Mouse (Mus musculus) urinary bladder, adult 18-20 months (tissue): ENCODE results near the gene Efna3.

Experiments
- DNase-seq, 2 experiments: peaks; one replicate each; pipeline ENCODE4 v3.0.0; 2022; ENCODE audit warnings: low spot score in 2 of 2, mixed read lengths in 2 of 2

Gene Efna3

DNA sequence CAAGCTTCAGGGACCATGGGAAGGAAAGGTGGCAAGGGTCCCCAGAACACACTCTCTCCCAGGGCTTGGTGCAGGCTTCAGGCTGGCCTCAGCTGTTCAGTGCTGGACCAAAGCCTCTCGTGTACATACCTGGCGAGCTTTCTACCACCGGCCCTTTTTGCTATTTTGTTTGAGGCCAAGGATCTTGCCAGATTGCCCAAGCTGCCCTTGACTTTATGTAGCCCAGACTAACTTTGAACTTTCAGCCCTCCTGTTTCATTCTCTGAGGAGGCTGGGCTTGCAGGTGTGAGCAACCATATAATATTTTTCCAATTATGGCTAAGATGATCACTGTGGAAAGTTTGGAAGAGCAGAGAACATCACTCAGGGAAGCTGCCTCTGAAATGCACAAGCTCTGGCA, 38.5 kb downstream of the Efna3 start:
- DNase-seq = no peak

GRCm38 (mm10) chr3:89282291-89282643, 40.5 kb downstream of the Efna3 start:
- DNase-seq = no peak

DNA sequence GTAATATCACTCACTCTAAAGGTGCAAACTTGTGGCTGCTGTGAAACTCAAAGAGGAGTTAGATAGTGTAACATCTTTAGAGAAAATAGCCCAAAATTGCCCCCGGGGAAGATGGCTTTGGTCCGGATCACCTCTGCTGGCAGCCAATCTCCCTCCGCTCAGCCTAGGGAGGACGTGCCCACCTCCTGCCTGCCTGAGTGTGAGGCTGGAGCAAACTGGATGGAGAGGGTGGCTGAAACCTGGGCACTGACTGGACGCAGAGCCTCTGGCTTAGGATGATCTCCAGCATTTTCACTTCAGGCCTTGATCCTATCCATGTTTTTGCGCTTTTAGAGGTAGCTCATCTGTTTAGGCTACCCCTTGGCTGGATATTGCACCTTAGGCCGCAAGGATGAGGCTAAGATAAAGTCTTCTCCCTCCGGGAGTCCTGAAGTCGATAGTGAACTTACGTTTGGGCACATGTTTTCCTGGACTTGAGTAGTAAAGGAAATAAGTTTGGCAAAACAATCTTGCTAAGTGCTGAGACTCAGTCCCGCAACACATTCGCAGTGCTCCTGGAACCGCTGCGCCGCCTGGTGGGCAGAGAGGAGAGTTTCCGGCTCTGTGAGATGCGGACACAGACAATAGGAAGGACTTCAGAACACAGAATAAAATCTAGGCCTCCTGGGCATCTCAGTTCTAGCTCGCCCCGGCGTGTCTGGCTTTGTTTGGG, 41.0 kb downstream of the Efna3 start:
- DNase-seq = peak; percentile 81 to 82

DNA sequence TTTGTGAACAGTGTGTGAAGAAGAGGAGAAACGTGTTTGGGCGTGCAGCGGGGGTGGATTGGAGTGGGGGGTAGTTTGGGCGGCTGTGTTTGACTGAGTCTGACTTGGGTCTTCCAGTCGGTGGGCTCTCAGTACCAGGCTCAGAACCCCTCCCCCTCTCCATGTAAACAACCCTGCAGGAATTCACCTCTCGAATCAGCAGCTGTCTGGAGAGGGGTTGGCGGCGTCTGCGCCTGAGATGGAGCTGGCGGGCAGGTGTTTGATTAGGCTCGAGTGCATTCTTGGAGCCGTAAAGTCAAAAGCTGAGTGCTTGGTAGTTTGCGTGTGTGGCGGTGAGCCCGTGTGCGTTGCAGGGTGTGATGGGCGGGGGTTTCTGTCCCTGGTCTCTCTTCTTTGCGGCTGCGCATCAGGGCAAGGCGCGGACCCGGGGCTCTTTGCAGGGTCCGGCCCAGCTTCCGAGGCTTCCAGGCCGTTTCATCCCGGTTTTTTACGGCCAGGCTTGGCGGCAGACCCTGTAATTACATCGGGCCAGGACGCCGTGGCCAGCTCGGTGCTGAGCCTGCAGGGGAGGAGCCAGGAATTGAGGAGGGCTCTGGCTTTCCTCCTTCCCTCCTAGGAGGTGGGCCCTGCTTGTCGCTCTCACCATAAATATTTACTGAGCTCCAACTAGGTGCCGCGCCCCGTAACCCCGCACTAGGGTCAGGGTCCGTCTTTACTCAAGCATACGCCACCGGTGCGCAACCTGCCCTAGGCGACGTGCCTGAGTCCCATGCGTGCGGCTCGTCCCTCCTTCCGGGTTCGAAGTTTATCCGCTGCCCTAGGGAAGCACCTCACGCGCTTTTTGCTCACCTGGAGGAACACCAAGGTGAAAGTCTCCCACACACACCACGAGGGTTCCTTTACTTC, 41.9 kb downstream of the Efna3 start, which contains the start of gene Efna1:
Gene Efna1 (minus strand): TSS at position 537 of the 906 bp plus-strand sequence.
- DNase-seq = peak; percentile 69 to 72

DNA sequence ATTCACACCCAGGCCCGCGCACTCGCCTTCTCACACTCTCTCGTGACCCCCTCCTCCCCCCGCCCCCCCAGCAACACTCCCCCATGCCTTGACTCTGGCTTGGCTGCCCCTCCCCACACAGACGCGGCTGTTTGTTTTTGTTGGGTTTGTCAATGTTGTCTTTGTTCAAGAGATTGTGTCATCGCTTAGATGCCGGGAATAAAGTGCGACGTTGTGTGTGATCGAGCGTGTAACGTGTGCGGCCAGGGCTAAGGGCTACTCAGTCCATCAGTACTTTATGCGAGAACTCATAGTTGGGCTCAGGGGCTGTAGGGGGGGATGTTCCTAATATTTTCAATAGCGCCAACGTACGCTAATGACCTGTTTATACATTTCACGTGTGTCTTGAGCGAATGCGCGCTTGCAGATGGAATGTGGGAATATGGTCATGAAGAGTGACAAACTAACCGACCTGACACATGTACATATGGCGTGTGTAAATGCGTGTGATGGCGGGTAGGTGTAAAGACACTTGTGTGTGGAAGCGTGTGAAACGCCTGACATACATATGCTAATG, 42.6 kb downstream of the Efna3 start:
- peak in 1 of 2 experiments; percentile 29 for DNase-seq

DNA sequence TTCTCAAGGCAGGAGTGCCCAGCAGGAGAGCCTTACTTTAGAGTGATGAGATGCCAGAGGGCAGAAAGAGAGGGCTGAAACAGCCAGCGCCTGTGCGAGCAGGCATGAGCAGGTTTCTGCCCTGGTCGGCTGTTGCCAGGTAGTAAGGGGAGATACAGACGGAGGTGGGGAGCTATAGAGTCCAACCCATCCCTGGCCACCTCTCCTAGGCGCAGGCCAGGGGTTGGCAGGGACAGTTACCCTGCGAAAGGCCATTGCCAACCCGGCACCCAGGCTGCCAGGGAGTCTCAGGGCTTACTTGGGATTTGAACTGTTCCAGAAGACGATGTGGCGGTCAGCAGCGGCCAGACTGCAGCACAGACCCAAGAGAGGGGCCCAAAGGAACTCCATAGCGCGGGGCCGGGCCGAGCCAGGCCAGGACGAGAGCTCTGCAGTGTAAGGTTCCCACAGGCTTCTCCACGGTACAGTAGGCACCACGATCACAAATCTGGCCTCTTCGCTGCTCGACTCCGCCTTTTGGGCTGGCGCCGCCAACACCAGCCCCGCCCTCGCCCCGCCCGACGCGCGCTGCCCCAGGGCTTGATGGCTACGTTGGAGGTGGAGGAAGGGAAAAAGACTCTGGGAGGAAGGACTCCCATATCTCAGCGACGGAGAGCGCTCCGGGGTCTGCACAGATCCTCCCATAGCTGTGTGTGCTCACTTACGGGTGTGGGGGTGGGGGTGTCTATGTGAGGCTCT, 43.4 kb downstream of the Efna3 start:
- DNase-seq = peak; percentile 82 to 87

GRCm38 (mm10) chr3:89278643-89279042, 44.1 kb downstream of the Efna3 start:
- DNase-seq = no peak

- peak in 1 of 2 experiments; percentile 44 for DNase-seq
Observed at GRCm38 (mm10) chr3:89278107-89278506, 44.7 kb downstream of the Efna3 start.

DNA sequence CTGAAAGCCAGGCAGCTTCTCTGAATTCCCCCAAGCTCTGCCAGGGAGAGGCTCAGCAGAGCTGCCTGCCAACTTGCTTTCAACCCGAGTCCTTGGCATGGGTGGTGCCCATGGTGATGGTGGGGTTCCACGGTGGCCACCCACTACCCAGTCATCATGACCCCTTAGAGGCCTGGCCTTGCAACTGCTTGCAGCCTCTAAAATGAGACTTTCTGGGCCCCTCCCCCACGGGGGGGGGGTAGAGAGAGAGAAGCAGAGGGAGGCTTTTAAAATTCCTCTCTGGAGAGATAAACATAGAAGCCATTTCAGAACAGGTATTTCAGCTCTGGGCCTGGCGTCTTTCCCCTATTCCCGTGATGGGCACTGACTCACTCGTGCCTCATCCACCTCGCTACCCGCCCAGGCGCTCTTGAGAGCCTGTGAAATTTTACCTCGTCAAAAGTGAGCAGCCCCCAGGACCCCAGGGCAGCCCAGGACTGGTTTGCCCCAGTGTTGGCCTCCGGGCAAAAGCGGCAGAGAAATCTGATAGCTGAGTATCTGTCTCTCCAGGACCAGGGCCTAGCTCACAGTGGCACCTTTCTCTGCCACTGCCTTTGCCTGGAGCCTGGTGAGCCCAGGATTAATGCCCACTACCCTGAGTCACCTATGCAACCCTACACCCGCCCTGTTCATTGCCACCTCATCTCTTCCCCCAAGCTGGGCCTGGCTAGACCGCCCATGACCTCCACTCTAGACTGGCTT, 45.3 kb downstream of the Efna3 start:
- DNase-seq = peak; percentile 63 to 73

GRCm38 (mm10) chr3:89276061-89276460, 46.7 kb downstream of the Efna3 start:
- DNase-seq = no peak

- no peak for DNase-seq
Observed at GRCm38 (mm10) chr3:89271760-89272159, 51.0 kb downstream of the Efna3 start.

DNA sequence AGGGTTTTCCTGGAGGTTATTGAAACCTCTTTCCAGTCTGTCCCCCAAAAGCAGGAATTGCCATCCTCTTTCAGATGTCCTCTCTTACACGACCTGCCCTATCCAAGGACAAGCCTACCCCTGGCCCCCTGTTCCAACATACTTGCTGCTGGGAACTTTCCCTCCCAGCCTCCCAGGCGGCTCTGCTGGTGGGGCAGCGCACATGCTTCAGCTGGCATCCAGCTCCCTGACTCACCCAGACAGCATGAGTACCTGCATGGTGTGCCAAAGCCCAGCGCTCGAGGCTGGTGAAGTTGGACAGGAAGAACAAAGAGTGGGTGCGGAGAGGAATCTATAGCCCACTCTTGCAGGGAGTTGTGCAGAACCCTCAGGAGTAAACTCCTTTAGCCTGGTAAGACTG, 51.9 kb downstream of the Efna3 start:
- peak; percentile 41 to 53 for DNase-seq

DNA sequence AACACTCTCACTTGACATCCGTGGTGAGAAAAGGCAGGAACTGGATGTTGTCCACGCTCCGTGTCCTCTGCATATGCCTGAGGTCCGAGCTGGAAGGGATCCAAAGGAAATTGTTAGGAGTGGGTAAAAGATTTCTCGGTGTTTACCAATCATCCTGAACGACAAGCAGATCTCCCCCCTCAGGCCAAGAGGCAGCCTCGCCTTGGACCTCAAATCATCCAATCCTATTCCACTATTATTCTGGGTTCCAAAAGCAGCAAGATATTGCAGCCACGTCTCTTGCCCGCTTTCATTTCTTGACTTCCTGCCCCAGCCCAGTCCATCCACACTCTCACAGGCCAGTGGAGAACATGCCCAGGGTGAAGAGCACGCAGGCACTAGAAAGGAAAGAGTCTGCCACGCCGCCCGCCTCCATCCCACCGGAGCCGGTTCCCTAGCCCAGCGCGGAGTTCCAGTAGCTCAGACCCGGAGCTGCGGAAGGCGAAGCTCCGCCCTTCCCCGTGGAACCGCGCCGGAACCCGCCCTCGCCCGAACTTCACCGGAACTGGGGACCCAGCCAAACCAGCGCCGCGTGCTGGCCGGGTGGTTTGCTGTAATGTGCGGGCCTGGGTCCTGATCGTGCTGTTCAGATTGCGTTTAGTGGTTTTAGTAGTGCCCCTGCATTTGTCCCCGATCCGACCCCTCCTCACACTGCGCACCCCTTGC, 52.6 kb downstream of the Efna3 start, which contains the start of gene Slc50a1:
Gene Slc50a1 (minus strand): TSS at position 520 of the 705 bp plus-strand sequence.
- peak; percentile 79 for DNase-seq

DNA sequence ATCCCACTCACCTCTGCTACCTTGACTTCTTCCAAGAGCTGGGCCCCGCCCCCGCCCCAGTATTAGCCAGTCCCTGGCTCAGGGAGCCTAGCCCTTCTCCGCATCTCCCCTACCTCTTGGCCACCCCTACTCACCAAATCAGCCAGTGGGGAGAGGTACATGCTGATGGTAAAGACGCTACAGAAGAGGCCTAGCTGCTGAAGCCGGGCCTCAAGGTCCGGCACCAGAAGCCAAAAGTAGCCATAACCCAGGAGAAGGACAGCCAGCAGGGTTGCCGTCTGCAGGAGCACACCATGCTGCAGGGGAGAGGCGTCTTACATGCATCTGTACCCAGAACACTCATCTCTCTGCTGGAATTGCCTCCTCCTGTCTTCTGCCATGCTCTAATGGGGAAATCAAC, 53.8 kb downstream of the Efna3 start:
- no peak for DNase-seq

GRCm38 (mm10) chr3:89266439-89266893, 56.3 kb downstream of the Efna3 start:
- peak; percentile 60 to 71 for DNase-seq
